Mouse (Mus musculus) myocyte (in vitro differentiated cells): ENCODE measurements around the gene Anks3. TPM values are rescaled to one million over a fixed set of nuclear protein-coding genes. Genes with fewer than 3 reads are reported as not detected.

Source experiments
- H3K27me3 ChIP-seq: one replicate; pipeline ENCODE4 v1.6.1; 2011; ENCODE audit not compliant: control insufficient read depth, insufficient read depth, insufficient read length
- H3K36me3 ChIP-seq: one replicate; pipeline ENCODE4 v1.6.1; 2011; ENCODE audit not compliant: control insufficient read depth, insufficient read depth
- H3K4me2 ChIP-seq: one replicate; pipeline ENCODE4 v1.6.1; 2011; ENCODE audit warnings: low read depth, control low read depth
- H3K4me3 ChIP-seq: one replicate; pipeline ENCODE4 v1.5.1; 2011; ENCODE audit warnings: mild to moderate bottlenecking, control low read depth, moderate library complexity
- H3K79me2 ChIP-seq: one replicate; pipeline ENCODE4 v1.6.1; 2011; ENCODE audit not compliant: control insufficient read depth, insufficient read depth
- H3ac ChIP-seq: one replicate; pipeline ENCODE4 v1.6.1; 2011; ENCODE audit not compliant: control insufficient read depth, insufficient read length
- CEBPB ChIP-seq: IDR thresholded peaks from 2 replicates; pipeline ENCODE4 v1.6.1; 2011; ENCODE audit warnings: mild to moderate bottlenecking, moderate library complexity; ENCODE audit not compliant: poor library complexity, insufficient read depth, severe bottlenecking
- E2F4 ChIP-seq: IDR thresholded peaks from one replicate; pipeline ENCODE4 v1.6.1; 2011; ENCODE audit warnings: mild to moderate bottlenecking, control low read depth, moderate library complexity; ENCODE audit not compliant: insufficient read depth
- MAX ChIP-seq: IDR thresholded peaks from one replicate; pipeline ENCODE4 v1.6.1; 2011; ENCODE audit warnings: low read depth, mild to moderate bottlenecking, control low read depth
- MYOD1 ChIP-seq, 3 experiments: IDR thresholded peaks; one replicate each; pipeline ENCODE4 v1.6.1; 2011; ENCODE audit warnings: control low read depth in 2 of 3, low read depth in 2 of 3, mild to moderate bottlenecking in 2 of 3, moderate library complexity in 1 of 3; ENCODE audit not compliant: insufficient read length in 2 of 3, control insufficient read depth in 1 of 3
- MYOG ChIP-seq, 3 experiments: IDR thresholded peaks; one replicate each; pipeline ENCODE4 v1.6.1; 2011; ENCODE audit warnings: control low read depth in 2 of 3, low read depth in 2 of 3, mild to moderate bottlenecking in 2 of 3; ENCODE audit not compliant: insufficient read length in 2 of 3, control insufficient read depth in 1 of 3, insufficient read depth in 1 of 3
- POLR2A ChIP-seq: IDR thresholded peaks from one replicate; pipeline ENCODE4 v1.6.1; 2011; ENCODE audit warnings: low read depth, mild to moderate bottlenecking, control low read depth, moderate library complexity; ENCODE audit not compliant: insufficient read length
- POLR2AphosphoS2 ChIP-seq: IDR thresholded peaks from one replicate; pipeline ENCODE4 v1.6.1; 2011; ENCODE audit warnings: low read depth, control low read depth; ENCODE audit not compliant: insufficient read length
- REST ChIP-seq: IDR thresholded peaks from one replicate; pipeline ENCODE4 v1.6.1; 2011; ENCODE audit warnings: mild to moderate bottlenecking, control low read depth, moderate library complexity; ENCODE audit not compliant: insufficient read depth, insufficient read length
- SRF ChIP-seq: IDR thresholded peaks from one replicate; pipeline ENCODE4 v1.6.1; 2011; ENCODE audit warnings: low read depth; ENCODE audit not compliant: control insufficient read depth, insufficient read length
- TCF12 ChIP-seq: IDR thresholded peaks from one replicate; pipeline ENCODE4 v1.6.1; 2011; ENCODE audit warnings: mild to moderate bottlenecking, control low read depth; ENCODE audit not compliant: poor library complexity, insufficient read depth, severe bottlenecking
- TCF3 ChIP-seq: IDR thresholded peaks from one replicate; pipeline ENCODE4 v1.6.1; 2011; ENCODE audit warnings: low read depth, control low read depth; ENCODE audit not compliant: insufficient read length
- USF1 ChIP-seq: IDR thresholded peaks from one replicate; pipeline ENCODE4 v1.6.1; 2011; ENCODE audit warnings: low read depth, mild to moderate bottlenecking, control low read depth, moderate library complexity
- polyA plus RNA-seq: library from polyadenylated mRNA; unstranded; fragments of >200 nt; fragmentation: generic; extraction: Trizol; gene quantifications from one replicate; pipeline ENCODE4 v1.2.1, GENCODE M21; 2012; ENCODE audit warnings: missing spikeins

The Anks3 gene
- polyA plus RNA-seq, 1 experiment: 25.2 TPM

- Histone ChIP-seq H3K4me2 (no peak overlapping the region), H3K4me3 (no peak overlapping the region), H3K27me3 (no peaks in the 10 kb centered on the region), H3K79me2 (peaks cover 17% of the 10 kb centered on the region), H3ac (no peak overlapping the region), H3K36me3 (no peaks in the 10 kb centered on the region)
- TF ChIP-seq CEBPB (no peak), USF1 (no peak)
These were observed 66.8 kb downstream of the Anks3 start for GRCm38 (mm10) chr16:4897146-4897730.

DNA sequence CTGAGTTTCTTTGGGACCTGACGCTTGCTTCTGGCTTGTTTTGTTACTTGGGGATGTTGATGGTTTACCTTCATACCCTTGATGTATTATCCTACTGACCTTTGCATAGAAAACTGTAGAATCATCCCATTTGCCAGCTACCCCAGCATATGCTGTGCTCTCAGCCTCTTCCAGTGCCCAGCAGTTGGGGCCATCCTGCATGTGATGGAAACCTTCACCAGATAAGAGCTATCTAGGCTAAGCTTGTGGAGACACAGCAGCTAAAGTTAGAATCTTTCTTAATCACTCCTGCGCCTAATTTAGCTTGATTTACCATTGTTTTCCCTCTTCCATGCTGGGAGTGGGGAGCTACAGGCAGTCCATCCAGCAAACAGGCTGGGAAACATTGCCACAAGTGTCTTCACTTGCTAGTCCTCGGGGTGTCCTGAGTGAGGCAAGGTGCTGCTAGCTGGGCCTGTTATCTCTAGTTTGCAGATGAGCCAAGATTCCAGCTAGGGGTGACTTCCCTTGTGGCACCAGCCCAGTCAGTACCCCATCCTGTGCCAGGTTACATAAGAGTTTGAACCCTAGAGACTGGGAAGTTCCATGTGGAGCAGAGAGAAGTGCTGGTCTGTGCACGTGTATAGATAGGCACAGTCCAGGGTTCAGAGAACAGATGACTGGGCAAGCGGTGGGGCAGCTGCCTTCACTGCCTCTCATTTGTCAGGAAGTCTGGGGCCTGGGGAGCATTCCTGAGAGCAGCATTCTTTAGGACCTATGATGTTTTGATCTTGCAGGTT is 67.6 kb downstream of the Anks3 start:
- peak; percentile 24 for TF ChIP-seq TCF12
- peak in 2 of 3 experiments; percentile 37 to 79 for TF ChIP-seq MYOG (IDR thresholded peaks at IDR 0.05; ENCODE audit: control insufficient read depth in 1 of 3, insufficient read depth in 1 of 3, insufficient read length in 2 of 3, low read depth in 2 of 3)
- TF ChIP-seq SRF: no peak
- peak in 2 of 3 experiments; percentile 15 to 58 for TF ChIP-seq MYOD1 (IDR thresholded peaks at IDR 0.05; ENCODE audit: control insufficient read depth in 1 of 3, insufficient read length in 2 of 3, low read depth in 2 of 3)
- TF ChIP-seq USF1: no peak
- no peak for TF ChIP-seq REST
- no peak for TF ChIP-seq POLR2AphosphoS2
- no peak for TF ChIP-seq POLR2A
- TF ChIP-seq E2F4: no peak
- no peak for TF ChIP-seq CEBPB
- TF ChIP-seq TCF3: no peak
- no peak for TF ChIP-seq MAX
- peaks cover 18% of the 10 kb centered on the region for H3K79me2 ChIP-seq
- peak overlapping the region; percentile 40 for H3K4me2 ChIP-seq
- no peaks in the 10 kb centered on the region for H3K36me3 ChIP-seq
- no peak overlapping the region for H3ac ChIP-seq
- no peaks in the 10 kb centered on the region for H3K27me3 ChIP-seq
- no peak overlapping the region for H3K4me3 ChIP-seq

GRCm38 (mm10) chr16:4894201-4894908 is 69.7 kb downstream of the Anks3 start:
- Histone ChIP-seq H3K4me2 (no peak overlapping the region), H3K27me3 (no peaks in the 10 kb centered on the region), H3K79me2 (peaks cover 32% of the 10 kb centered on the region), H3ac (no peak overlapping the region), H3K36me3 (no peaks in the 10 kb centered on the region), H3K4me3 (no peak overlapping the region)
- no peak for TF ChIP-seq POLR2AphosphoS2
- no peak for TF ChIP-seq TCF12
- no peak for TF ChIP-seq REST
- TF ChIP-seq USF1: no peak
- no peak for TF ChIP-seq CEBPB
- TF ChIP-seq MYOG (IDR thresholded peaks at IDR 0.05; ENCODE audit: control insufficient read depth in 1 of 3, insufficient read depth in 1 of 3, insufficient read length in 2 of 3, low read depth in 2 of 3): no peak
- no peak for TF ChIP-seq SRF
- no peak for TF ChIP-seq POLR2A
- no peak for TF ChIP-seq MAX
- TF ChIP-seq MYOD1 (IDR thresholded peaks at IDR 0.05; ENCODE audit: control insufficient read depth in 1 of 3, insufficient read length in 2 of 3, low read depth in 2 of 3): no peak
- TF ChIP-seq E2F4: no peak

DNA sequence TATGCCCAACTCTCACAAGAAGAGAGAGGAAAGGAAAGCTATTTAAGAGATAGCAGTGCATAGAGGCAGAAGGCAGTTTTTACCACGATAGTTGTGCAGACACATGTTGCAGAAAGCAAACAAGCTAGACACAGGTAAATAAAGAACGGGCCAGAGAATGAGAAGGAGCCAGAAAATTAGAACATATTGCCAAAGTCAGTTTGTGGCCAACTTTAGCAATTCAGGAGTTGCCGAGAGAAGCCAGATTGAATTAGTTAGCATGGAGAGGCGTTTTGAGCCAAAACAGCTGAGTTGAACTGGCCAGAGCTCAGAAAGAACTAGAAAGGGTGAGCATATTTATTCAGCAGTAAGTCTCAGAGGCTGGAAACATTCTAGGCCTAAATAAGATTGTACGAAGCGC is 71.8 kb downstream of the Anks3 start:
- Histone ChIP-seq H3K4me3 (no peak overlapping the region), H3K27me3 (no peaks in the 10 kb centered on the region), H3K79me2 (peaks cover 40% of the 10 kb centered on the region), H3ac (no peak overlapping the region), H3K36me3 (no peaks in the 10 kb centered on the region), H3K4me2 (no peak overlapping the region)
- TF ChIP-seq POLR2A (no peak), POLR2AphosphoS2 (no peak), USF1 (no peak), TCF12 (no peak), MYOD1 (IDR thresholded peaks at IDR 0.05; ENCODE audit: control insufficient read depth in 1 of 3, insufficient read length in 2 of 3, low read depth in 2 of 3) (no peak)

Other genes with a start within 250 kb of the Anks3 start
- 13.3 TPM for gene Nmral1, start 244.8 kb downstream of the Anks3 start, polyA plus RNA-seq
- gene Hmox2, start 237.8 kb downstream of the Anks3 start, polyA plus RNA-seq: 46.7 TPM
- gene Cdip1, start 173.9 kb downstream of the Anks3 start, polyA plus RNA-seq: 44.9 TPM
- 0.08 TPM for gene 4930562C15Rik, start 128.8 kb downstream of the Anks3 start, polyA plus RNA-seq
- gene Ubald1, start 83.9 kb downstream of the Anks3 start, polyA plus RNA-seq: 79.5 TPM
- gene Mgrn1, start 78.0 kb downstream of the Anks3 start, polyA plus RNA-seq: 59.3 TPM
- gene Nudt16l1, start 25.4 kb downstream of the Anks3 start, polyA plus RNA-seq: 46.1 TPM
- 0.04 TPM for gene Sept12, start 33.6 kb upstream of the Anks3 start, polyA plus RNA-seq
- 8.5 TPM for gene Smim22, start 43.1 kb upstream of the Anks3 start, polyA plus RNA-seq
- gene Rogdi, start 49.3 kb upstream of the Anks3 start, polyA plus RNA-seq: 50.5 TPM
- 37.0 TPM for gene Glyr1, start 85.7 kb upstream of the Anks3 start, polyA plus RNA-seq
- 12.9 TPM for gene Ubn1, start 85.9 kb upstream of the Anks3 start, polyA plus RNA-seq
- 0.02 TPM for gene Ppl, start 168.2 kb upstream of the Anks3 start, polyA plus RNA-seq
- 0.05 TPM for gene Sec14l5, start 182.9 kb upstream of the Anks3 start, polyA plus RNA-seq
- gene Nagpa, start 239.8 kb upstream of the Anks3 start, polyA plus RNA-seq: 12.0 TPM